Mouse (Mus musculus) midbrain, embryonic 15.5 days (tissue): ENCODE measurements around the gene Cd47. TPM values are rescaled to one million over a fixed set of nuclear protein-coding genes. Genes with fewer than 3 reads are reported as not detected.

ENCODE experiments used
- ATAC-seq: fragments of 200-750 bp; cut with Nextera tagmentation; replicated peaks from 2 replicates; pipeline ENCODE4 v1.8.0; 2017; ENCODE audit warnings: moderate TSS enrichment
- H3K27ac ChIP-seq: fragments of 300-500 bp; sonication (generic); 2 replicates; pipeline ENCODE4 v1.5.1; 2015; ENCODE audit warnings: mild to moderate bottlenecking, inconsistent platforms
- H3K27me3 ChIP-seq: fragments of 300-500 bp; sonication (generic); replicated peaks from 2 replicates; pipeline ENCODE4 v1.6.1; 2015; ENCODE audit warnings: inconsistent platforms
- H3K36me3 ChIP-seq: fragments of 300-500 bp; sonication (generic); replicated peaks from 2 replicates; pipeline ENCODE4 v1.6.1; 2015; ENCODE audit warnings: inconsistent platforms
- H3K4me1 ChIP-seq: fragments of 300-500 bp; sonication (generic); 2 replicates; pipeline ENCODE4 v1.6.1; 2015; ENCODE audit warnings: inconsistent platforms
- H3K4me2 ChIP-seq: fragments of 300-500 bp; sonication (generic); 2 replicates; pipeline ENCODE4 v1.6.1; 2015; ENCODE audit warnings: inconsistent platforms, mild to moderate bottlenecking, moderate library complexity
- H3K4me3 ChIP-seq: fragments of 300-500 bp; sonication (generic); 2 replicates; pipeline ENCODE4 v1.5.1; 2015; ENCODE audit warnings: mild to moderate bottlenecking, inconsistent platforms
- H3K9ac ChIP-seq: fragments of 300-500 bp; sonication (generic); 2 replicates; pipeline ENCODE4 v1.6.1; 2015; ENCODE audit warnings: mild to moderate bottlenecking, inconsistent platforms
- H3K9me3 ChIP-seq: fragments of 300-500 bp; sonication (generic); 2 replicates; pipeline ENCODE4 v1.6.1; 2016; ENCODE audit warnings: inconsistent platforms
- WGBS: fragments of 180-500 bp; shearing (Covaris S2); methylation state at CpG from one replicate; pipeline ENCODE4 v1.1.7; 2015; ENCODE audit warnings: mixed read lengths; 5-methylcytosine and 5-hydroxymethylcytosine counted together
- polyA plus RNA-seq: library from polyadenylated mRNA; unstranded; fragments of >200 nt; fragmentation: Nextera tagmentation; extraction: Ambion mirVana; gene quantifications from 2 replicates; pipeline ENCODE4 v1.2.1, GENCODE M21; 2015

The Cd47 gene
- polyA plus RNA-seq, 1 experiment from 2014 or later: 134 TPM

DNA sequence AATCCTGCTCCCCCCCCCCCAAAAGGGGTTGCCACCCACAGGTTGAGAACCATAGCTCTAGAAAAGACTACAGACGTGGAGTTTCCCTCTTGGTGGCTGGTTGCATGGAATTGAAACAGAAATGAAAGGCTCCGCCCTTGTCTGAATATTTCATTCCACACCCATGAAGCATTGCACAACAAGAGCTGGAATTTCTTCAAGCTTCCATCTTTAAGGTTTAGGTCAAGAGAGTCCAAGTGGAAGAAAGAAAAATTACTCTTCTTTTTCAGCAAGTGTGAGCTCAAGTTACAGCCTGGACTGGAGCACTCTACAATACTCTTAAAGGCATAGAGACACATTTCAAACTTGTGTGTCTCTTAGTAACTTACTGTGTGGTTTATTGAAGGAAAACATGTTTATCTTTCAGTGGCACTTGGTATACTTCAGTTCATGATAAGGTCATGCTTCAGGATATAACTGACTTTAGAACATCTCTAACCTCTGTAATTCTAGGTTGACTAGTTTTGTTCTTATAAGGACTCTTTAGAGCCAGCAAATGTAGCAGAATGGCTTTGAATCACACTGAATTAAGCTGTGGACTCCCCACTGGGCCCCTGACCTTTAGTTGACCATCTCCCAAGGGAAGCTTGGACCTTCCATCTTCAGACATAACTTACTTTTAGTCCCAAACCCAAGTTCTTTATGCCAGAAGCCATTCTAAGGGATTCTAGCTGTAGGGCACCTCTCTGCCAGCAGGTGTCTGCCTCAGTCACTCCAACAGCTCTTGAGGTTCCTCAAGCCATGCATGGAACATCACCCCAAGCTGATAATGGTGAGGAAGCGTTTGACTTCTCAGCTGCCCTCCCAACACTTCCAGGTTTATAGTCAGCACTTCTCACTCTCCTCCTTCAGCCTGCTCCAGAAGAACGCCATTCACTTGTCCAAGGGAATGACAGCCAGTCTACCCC, 58.8 kb downstream of the Cd47 start:
- Histone ChIP-seq H3K4me3 (no peak overlapping the region), H3K36me3 (no peaks in the 10 kb centered on the region), H3K4me2 (peak overlapping the region; percentile 57; the same call in 1 of the 2 replicates), H3K9me3 (no peaks in the 10 kb centered on the region), H3K27ac (no peak overlapping the region), H3K27me3 (no peaks in the 10 kb centered on the region), H3K4me1 (peaks cover 8% of the 10 kb centered on the region; the same call in 1 of the 2 replicates), H3K9ac (no peak overlapping the region)
- 88% methylated on average over 4 of the region's 4 CpGs for WGBS
- ATAC-seq: no peak

DNA sequence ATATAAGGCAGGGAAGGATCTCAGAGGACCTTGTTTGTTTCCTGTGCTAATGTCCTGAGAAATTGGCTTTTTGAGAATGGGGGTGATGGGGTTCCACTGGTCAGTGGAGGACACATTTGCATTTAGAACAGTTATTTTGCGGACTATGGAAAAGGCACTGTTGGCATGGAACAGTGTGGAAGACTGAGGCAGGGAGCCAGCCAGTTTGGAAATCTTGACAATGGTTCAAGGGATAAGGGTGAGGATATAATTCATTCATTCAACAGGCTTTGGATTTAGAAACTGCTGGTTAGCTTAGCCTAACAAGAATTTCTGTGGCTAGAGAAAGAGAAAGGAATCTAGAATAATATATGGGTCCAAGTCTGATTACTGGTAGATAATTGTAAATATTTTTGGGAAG, 61.7 kb downstream of the Cd47 start:
- Histone ChIP-seq H3K27me3 (no peaks in the 10 kb centered on the region), H3K27ac (no peak overlapping the region), H3K4me3 (no peak overlapping the region), H3K9me3 (peaks cover 2% of the 10 kb centered on the region; the same call in 1 of the 2 replicates), H3K9ac (no peak overlapping the region), H3K4me2 (no peak overlapping the region), H3K4me1 (peaks cover 4% of the 10 kb centered on the region; the same call in 1 of the 2 replicates), H3K36me3 (no peaks in the 10 kb centered on the region)
- no peak for ATAC-seq
- 94% methylated on average over 1 of the region's 1 CpGs for WGBS

- H3K27me3 ChIP-seq: no peaks in the 10 kb centered on the region
- ATAC-seq: no peak
- H3K4me3 ChIP-seq: no peak overlapping the region
- WGBS: 93% methylated on average over 2 of the region's 2 CpGs
- no peak overlapping the region for H3K9ac ChIP-seq
- peaks cover 2% of the 10 kb centered on the region; the same call in 1 of the 2 replicates for H3K9me3 ChIP-seq
- no peak overlapping the region for H3K4me2 ChIP-seq
- H3K27ac ChIP-seq: no peak overlapping the region
- no peaks in the 10 kb centered on the region; the same call in 1 of the 2 replicates for H3K36me3 ChIP-seq
- H3K4me1 ChIP-seq: no peaks in the 10 kb centered on the region
These were observed 66.3 kb downstream of the Cd47 start for GRCm38 (mm10) chr16:49866617-49867016.

GRCm38 (mm10) chr16:49868278-49868677, 67.9 kb downstream of the Cd47 start:
- ATAC-seq: no peak
- 97% methylated on average over 1 of the region's 1 CpGs for WGBS
- peaks cover 2% of the 10 kb centered on the region; the same call in 1 of the 2 replicates for H3K9me3 ChIP-seq
- no peak overlapping the region for H3K9ac ChIP-seq
- no peak overlapping the region for H3K4me3 ChIP-seq
- no peak overlapping the region for H3K4me2 ChIP-seq
- no peaks in the 10 kb centered on the region for H3K27me3 ChIP-seq
- no peak overlapping the region for H3K27ac ChIP-seq
- no peaks in the 10 kb centered on the region; the same call in 1 of the 2 replicates for H3K36me3 ChIP-seq
- H3K4me1 ChIP-seq: no peaks in the 10 kb centered on the region

- WGBS: 88% methylated on average over 2 of the region's 2 CpGs
- Histone ChIP-seq H3K4me2 (no peak overlapping the region), H3K4me1 (no peaks in the 10 kb centered on the region), H3K9ac (no peak overlapping the region), H3K36me3 (no peaks in the 10 kb centered on the region), H3K27ac (no peak overlapping the region), H3K9me3 (no peaks in the 10 kb centered on the region), H3K27me3 (no peaks in the 10 kb centered on the region), H3K4me3 (no peak overlapping the region)
- ATAC-seq: no peak
These were observed 73.6 kb downstream of the Cd47 start for GRCm38 (mm10) chr16:49873918-49874317.

GRCm38 (mm10) chr16:49874546-49874945, 74.2 kb downstream of the Cd47 start:
- no peak overlapping the region for H3K4me2 ChIP-seq
- no peaks in the 10 kb centered on the region for H3K27me3 ChIP-seq
- no peaks in the 10 kb centered on the region for H3K9me3 ChIP-seq
- 88% methylated on average over 1 of the region's 1 CpGs for WGBS
- H3K36me3 ChIP-seq: no peaks in the 10 kb centered on the region
- no peak overlapping the region for H3K9ac ChIP-seq
- H3K27ac ChIP-seq: no peak overlapping the region
- ATAC-seq: no peak
- H3K4me3 ChIP-seq: no peak overlapping the region
- no peaks in the 10 kb centered on the region for H3K4me1 ChIP-seq

GRCm38 (mm10) chr16:49876291-49877030, 76.1 kb downstream of the Cd47 start:
- Histone ChIP-seq H3K4me3 (no peak overlapping the region), H3K27ac (no peak overlapping the region), H3K9me3 (no peaks in the 10 kb centered on the region), H3K27me3 (no peaks in the 10 kb centered on the region), H3K9ac (no peak overlapping the region), H3K36me3 (no peaks in the 10 kb centered on the region), H3K4me1 (no peaks in the 10 kb centered on the region), H3K4me2 (no peak overlapping the region)
- peak; percentile 52; the same call in 1 of the 2 replicates for ATAC-seq
- WGBS: 88% methylated on average over 9 of the region's 9 CpGs

DNA sequence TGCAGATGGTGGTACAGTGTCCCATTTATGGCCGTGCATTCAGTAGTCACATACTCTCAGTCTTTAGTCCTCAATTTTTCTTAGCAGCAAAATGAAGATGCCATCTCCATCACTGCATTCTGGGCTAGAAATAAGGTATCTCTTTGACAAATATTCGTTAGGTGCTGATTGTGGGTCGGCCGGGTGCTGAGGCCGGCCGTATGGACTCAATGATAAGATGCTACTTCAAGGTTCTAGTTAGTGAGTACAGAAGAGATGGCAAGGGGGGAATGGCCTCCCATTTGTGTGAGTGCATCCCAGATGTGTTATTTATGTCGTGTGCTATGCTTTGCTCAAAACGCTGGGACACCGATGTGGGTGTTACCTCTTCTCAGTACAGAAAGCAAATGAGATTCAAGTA, 76.9 kb downstream of the Cd47 start:
- no peak for ATAC-seq
- Histone ChIP-seq H3K27me3 (no peaks in the 10 kb centered on the region), H3K4me1 (no peaks in the 10 kb centered on the region), H3K4me3 (no peak overlapping the region), H3K36me3 (no peaks in the 10 kb centered on the region), H3K27ac (no peak overlapping the region), H3K9me3 (no peaks in the 10 kb centered on the region), H3K9ac (no peak overlapping the region), H3K4me2 (no peak overlapping the region)
- 93% methylated on average over 9 of the region's 9 CpGs for WGBS

DNA sequence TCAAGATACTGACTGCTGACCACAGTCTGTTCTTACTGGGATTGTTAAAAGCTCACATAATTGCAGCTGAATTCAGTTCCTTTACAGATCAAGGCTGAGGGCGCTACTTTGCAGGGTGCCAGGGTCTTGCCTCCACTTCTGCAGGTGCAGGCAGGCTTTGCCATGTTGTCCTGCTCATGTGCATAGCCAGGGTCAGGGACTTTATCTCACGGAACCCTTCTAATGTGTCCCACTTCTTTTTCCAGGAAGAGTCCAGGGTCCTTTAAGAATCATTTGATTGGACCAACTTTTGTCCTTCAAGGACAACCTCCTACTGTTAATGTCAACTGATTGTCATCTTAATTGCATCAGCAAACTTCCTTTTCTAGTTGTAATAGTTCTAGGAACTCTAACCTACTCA, 77.7 kb downstream of the Cd47 start:
- Histone ChIP-seq H3K9ac (no peak overlapping the region), H3K27ac (no peak overlapping the region), H3K4me3 (no peak overlapping the region), H3K4me1 (no peaks in the 10 kb centered on the region), H3K9me3 (no peaks in the 10 kb centered on the region), H3K27me3 (no peaks in the 10 kb centered on the region), H3K36me3 (no peaks in the 10 kb centered on the region), H3K4me2 (no peak overlapping the region)
- no peak for ATAC-seq
- 93% methylated on average over 2 of the region's 2 CpGs for whole genome bisulfite sequencing

- WGBS: 90% methylated on average over 9 of the region's 9 CpGs
- no peak overlapping the region for H3K27ac ChIP-seq
- 0 out of 2 replicates have a peak, but pooled peaks cover 2% of the 10 kb centered on the region for H3K4me1 ChIP-seq
- no peak for ATAC-seq
- H3K36me3 ChIP-seq: no peaks in the 10 kb centered on the region
- H3K4me2 ChIP-seq: no peak overlapping the region
- H3K9me3 ChIP-seq: no peaks in the 10 kb centered on the region
- H3K27me3 ChIP-seq: no peaks in the 10 kb centered on the region
- H3K9ac ChIP-seq: no peak overlapping the region
- no peak overlapping the region for H3K4me3 ChIP-seq
These were observed 86.2 kb downstream of the Cd47 start for GRCm38 (mm10) chr16:49886403-49887066.

DNA sequence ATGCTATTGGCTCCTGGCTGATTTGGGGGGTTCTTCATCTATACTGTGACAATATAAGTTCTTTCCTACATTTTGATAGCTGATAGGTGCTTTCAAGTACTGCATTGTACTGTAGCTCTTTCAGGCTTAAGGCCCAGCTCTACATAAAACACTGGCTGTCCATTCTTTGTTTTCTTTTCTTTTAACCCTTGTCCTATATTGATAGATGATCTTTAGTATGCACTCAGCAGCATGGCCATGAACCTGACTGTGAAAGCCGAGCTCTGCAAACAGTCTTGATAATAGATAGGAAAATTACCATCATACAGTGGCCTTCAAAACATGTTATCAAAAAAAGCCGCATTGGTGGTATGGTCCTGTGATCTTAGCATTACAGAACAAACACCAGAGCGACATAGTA, 87.0 kb downstream of the Cd47 start:
- Histone ChIP-seq H3K36me3 (0 out of 2 replicates have a peak, but pooled peaks cover 3% of the 10 kb centered on the region), H3K9me3 (no peaks in the 10 kb centered on the region), H3K4me3 (no peak overlapping the region), H3K4me2 (no peak overlapping the region), H3K27ac (no peak overlapping the region), H3K27me3 (no peaks in the 10 kb centered on the region), H3K4me1 (0 out of 2 replicates have a peak, but pooled peaks cover 2% of the 10 kb centered on the region), H3K9ac (no peak overlapping the region)
- ATAC-seq: no peak
- 85% methylated on average over 3 of the region's 3 CpGs for WGBS
